Mouse (Mus musculus) ovary, postnatal 14 days (tissue): ENCODE results near the gene Tcaf3.

Experiments
- DNase-seq: peaks from one replicate; pipeline ENCODE4 v3.0.0; 2022; ENCODE audit warnings: low spot score

Tcaf3 gene

DNA sequence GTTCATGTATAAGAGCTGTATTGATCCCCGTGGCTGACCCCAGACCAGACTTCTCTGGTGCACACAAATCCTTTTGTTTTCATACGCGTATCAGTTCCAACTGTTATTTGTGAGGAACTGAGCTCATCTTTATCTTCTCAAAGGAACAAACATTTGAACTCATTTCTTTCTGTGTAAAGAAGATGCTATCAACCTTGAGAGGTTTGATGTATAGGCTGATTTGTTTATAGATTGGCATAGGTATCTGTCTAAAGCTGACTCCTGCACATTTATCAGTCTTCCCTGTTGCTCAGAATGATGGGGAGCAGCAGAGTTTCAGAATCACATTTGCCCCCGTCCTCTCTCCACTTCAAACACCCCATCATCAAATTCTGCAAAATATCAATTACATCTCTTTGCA is at the start of gene Tcaf3:
TSS of gene Tcaf3 (minus strand) at position 101 of the 400 bp plus-strand sequence.
- DNase-seq: no peak

DNA sequence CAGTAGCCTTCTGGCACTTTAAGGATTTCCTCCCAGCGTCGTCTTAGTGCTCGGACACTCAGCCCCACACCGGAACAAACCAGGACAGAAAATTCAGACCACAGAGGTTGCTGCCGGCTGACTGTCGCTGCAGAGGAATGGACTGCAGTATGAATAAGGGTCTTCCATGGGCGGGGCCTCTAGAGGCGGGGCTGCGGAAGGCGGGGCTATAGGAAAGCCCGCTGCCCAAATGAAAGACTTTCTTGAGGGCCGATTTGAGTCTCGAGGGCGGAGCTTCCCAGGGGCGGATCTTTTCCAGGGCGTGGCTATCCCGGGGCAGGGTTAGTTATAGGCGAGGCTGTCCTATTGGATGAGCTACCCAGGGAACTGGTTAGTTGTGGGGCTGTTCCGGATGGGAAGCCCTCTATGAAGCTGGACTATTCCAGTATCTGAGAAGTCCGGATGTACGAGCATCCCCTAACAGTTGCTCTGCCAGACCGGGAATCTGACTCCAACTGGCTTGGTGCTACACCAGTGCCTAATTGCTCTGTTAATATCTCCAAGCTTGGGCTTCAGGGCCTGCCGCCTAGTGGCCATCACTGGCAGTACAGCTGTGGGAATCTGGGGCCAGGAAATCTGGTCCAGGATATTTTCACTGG is 47.5 kb upstream of the Tcaf3 start, which contains the start of gene Tcaf2:
TSS of gene Tcaf2 (minus strand) at position 343 of the 638 bp plus-strand sequence.
- peak; percentile 78 for DNase-seq

DNA sequence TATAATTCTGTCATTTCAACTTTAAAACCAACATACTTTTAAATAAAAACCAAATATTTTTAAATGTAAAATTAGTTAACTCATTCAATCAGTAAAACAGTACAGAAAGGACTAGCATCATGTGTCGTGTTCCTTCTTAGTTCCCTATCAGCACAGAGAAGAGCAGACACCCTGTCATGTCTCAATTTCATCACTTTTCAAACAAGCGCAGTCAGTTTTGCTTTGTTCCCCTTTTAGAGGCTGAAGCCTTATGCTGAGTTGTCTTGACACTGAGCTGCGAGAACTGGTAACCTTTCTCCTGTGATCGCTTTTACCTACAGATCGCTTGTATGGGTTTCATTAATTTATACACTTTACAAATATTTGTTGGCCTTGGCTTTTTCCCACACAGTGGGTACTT is 36.9 kb upstream of the Tcaf3 start:
- DNase-seq: no peak

DNA sequence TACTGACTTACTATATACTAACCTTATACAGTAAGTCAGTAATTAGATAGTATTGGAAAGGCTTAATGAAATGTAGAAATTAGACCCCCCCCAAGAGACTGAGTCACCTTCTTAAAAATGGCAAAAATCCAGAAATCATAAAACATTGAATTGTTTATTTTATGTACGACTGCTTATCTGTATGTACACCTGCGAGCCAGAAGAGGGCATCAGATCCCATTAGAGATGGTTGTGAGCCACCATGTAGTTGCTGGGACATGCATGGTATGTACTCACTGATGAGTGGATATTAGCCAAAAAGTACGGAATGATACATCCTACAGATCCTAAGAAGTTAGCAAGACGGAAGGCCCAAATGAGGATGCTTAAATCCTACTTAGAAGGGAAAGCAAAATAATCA is 33.9 kb upstream of the Tcaf3 start:
- DNase-seq: no peak

DNA sequence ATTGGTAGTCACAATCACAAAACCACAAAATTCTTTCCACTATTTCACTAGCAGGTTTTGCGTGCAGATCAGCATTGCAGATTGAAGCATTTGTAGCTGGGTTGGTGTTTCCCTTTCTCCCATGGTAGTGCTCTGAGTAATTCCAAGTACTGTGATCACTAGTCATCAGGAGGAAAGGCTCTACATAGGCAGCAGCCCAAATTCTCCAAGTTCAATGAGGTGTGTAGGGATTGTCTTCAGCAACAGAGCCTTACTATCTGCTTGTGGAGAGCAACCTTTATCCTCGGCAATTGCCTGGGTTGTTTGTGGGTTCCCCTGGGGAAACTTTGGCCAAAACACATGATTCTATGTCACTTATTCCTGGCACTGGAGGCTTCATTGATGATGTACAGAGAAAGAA is 19.4 kb upstream of the Tcaf3 start:
- DNase-seq: no peak

DNA sequence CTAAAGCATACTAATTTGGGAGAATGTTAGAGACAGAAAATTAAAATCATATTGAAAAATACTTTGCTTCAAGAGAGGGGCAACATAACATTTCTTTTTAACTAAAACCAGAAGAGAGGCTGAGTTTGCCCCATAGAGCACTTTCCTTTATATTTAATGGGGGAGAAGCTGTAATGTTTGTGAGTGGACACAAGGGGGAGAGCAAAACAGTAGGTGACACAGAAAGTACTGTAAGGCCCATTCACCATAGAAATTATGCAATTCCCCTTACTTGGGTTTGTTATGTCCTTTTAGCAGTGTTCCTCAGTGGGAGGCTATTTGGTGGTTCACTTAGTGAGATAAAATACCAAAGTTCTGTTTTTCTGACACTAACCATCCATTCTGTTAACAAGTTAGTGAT is 14.7 kb upstream of the Tcaf3 start:
- DNase-seq: no peak

DNA sequence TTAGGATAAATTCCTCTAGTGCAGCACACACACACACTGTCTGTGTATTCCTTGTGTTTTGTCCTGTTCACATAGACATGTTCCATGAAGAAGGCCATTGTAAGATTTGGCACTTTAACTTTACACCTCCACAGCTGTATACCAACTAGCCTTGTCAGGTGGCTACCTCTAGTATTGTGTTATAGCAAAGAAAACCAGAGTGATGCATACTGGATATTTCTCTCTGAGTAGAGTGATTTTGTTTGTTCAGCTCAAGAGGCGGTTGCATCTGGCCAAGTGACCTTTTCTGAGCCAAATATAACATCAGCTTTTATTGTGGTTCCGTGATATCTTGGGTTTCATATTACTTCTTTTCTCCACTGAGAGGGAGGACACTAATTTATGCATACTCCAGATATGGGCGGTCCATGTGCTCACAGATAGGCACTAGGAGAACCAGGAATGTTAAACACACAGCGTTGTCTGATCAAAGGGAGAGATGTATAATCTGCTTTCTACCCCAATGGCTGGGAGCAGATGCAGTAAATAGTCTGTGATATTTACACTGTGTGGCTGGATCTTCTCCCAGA is 13.5 kb upstream of the Tcaf3 start:
- DNase-seq: no peak

DNA sequence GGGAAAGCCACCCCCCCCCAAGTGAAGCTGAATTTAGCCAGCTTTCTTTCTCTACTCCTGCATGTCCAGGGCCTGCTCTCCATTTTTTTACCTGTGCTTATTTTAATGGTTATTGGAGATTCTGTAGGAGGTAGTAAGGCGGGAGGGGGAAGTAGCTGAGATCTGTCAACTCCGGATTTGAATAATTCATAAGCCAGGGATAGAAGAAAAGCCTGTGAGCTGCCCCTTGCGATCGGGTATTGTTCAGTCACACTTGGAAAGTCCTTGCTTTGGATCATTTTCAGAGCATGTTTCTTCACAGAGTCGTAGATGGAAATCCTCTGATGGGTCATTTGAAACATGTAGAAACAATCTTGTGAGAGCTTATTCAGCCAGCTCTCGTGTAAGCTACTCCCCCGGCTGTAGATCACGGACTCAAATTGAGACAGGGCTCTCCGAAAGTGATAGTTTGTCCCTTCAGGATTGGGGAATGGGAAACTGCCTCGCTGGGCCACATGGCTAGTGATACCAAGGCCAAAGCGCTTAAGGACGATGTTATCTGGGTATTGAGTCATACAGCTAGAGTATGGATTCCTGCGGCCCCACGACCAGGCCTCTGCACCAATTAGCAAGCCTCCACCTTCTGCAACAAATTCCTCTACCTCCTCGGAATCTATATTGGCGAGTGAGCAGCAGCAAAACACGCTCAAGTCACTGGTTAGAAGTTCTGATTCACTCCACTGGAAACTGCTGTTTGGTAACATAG is 4.2 kb downstream of the Tcaf3 start:
- DNase-seq: no peak

DNA sequence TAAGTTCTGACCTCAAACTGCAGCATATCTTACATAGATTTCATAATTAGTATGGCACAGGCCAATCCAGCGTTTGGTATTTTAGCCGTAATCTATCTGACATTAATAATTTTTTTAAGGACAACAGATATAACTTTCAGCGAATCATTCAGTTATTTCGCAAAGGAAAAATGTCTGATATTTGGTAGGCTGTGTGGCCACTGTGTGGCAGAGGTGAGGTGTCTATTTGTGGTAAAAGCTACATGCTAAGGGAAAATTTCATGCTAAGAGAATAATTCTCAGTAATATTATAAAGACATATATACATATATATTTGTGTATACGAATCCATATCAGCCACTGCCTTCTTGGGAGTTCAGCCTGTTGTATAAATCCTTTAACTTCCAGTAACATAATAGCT is 10.9 kb downstream of the Tcaf3 start:
- DNase-seq: no peak

DNA sequence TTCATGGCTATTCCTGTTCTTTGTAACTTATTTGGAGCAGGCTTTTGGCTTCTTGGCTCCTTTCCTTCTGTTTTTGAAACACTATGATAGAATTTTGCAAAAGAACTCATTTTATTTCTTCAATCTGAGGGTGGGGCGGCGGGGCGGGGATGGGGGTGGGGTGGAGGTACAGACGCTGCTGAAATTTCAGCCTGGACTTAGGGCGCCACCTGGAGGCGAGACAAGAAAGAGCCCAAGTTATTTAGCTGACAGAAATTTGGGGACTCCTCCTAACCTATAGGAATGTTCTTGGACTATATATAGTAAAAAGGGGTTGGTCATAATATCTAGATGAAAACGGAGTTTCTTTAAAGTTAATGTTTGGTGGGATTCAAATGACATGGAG is 14.0 kb downstream of the Tcaf3 start:
- DNase-seq: peak; percentile 38

DNA sequence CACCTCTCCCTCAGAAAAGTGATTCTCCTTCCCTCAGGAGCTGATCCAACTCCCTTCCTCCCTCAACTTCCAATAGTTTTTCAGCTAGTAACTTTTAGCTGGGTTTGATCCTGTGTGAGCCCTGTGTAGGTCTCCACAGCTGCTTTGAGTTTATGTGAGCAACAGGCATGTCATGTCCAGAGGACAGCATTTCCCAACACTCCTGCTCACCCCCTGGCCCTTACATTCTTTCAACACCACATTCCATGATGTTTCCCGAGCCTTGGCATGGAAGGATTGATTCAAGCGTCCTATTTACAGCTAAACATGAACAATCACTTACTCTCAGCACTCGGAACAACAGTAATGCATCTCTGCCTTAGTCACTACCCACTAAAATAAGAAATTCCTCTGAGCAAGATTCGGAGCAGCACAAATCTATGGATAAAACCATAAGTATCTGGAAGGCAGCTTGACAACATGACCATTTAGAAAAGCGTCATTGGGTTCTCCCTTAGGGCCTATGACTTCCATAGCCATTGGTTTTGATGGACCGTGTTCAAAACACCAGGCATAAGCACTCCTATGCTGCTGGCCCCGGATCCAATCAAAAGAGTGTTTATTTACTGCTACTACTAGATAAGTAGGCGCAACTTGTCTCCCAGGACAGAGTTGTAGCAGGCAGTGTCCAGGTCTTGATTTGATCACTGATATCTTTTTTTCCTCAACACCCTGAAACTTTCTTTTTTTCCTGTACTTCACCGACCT is 14.6 kb downstream of the Tcaf3 start:
- no peak for DNase-seq

DNA sequence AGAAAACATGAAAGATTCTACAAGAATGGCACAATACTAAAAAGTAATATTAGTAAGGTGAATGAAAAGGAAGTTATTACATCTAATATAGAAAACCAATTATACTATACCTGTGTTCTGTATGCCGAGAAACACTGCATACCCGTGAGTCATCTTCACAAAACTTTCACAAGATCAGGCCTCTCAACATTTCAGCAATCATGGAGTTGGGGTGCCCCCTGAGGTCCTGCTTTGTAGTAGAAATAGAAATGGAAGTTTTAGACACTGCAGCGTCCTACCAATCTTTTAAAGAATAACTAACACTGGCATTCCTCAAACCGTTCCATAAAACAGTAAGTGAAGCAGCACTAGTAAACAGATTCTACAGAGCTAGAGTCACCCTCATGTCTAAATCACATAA is 18.8 kb downstream of the Tcaf3 start:
- no peak for DNase-seq

DNA sequence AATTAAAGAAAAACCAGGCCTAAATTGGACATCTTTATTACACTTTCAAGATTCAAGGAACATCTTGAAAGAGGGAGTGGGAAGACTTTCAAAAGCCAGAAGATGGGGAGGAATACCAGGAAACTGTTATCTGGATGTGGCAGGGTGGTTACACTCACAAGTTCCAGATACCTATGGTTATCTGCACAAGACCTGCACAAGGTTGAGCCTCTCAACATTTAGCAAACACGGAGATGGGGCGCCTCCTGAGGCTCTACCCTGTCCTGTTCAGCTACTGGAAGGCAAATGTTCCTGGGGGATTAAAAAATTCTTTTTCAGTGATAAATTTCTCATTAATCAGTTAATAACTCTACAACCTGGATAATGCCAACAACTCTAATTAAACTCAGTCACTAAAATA is 20.1 kb downstream of the Tcaf3 start:
- DNase-seq: no peak

DNA sequence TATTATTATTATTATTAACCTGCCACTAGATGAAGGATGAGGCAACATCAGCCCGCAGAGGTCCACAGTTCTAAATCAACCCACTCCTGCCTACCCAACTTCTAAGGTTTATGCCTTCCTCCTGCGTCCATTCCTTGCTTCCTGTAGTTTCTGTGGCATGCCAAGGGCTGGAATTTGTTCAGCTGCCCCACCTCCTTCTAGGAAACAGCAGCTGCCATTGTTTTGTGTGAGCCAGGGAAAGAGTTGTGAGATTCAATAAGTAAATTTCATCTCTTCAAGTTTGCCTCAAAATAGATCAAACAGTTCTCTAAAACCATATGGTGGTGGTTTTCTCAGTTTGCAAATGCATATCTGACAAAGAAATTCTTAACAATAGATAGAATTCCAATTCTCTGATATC is 29.3 kb downstream of the Tcaf3 start:
- DNase-seq: no peak

DNA sequence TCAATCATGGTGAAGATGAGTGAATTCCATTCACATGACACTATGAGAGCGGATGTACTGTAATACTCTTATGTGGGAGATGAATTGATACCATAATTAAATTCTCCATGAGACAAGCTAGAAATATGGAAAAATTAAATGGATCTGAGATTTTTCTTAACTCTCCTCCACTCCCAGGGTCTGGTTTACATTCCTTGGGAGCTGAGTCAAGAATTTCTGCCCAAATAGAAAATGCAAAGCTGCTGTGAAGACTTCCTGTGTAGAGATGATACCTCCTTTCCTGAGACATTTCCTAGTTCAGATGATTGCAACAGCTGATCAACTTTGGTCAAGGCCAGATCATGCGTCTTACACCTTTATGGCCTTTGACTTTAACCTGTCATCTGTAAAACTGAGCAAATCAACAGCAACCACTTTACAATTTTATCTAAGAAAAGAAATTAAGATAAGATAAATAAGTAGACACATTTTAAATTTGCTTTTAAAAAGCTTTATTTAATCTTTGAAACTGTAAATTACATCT is 31.4 kb downstream of the Tcaf3 start:
- no peak for DNase-seq

DNA sequence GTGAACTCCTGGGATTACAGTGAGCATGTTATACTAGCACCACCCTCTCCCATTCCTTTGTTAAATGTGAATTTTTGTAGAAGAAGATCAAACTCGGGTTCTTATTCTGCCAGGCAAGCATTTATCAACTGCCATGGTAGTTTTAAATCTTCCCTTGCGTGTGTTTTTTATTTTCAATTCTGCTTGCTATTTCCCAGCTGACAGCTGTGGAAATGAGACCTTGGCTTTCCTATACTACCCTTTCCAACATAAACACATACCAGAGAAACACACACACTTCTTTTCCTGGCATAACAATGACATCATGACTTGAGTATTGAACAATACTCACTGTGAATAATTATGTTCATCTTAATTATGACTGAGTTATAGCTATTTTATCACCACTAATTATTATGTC is 35.2 kb downstream of the Tcaf3 start:
- no peak for DNase-seq

DNA sequence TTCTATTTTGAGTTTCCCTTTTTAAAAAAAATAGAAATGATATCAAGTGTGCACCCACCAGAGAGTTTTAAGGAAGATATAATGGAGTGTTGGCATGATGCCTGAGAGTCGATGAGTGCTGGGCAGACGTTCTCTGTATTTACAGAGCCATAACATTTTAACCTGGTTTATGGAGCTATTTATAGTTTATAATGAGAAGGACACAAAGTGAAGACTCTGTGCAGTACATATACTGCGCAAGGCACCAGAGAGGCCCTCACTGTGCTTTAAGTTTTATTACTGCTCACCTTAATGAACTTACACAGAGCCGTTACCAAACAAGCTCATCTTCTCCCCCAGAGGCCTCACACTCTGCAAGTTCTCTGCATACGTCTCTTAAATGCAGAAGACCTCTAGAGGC is 36.6 kb downstream of the Tcaf3 start:
- DNase-seq: no peak

DNA sequence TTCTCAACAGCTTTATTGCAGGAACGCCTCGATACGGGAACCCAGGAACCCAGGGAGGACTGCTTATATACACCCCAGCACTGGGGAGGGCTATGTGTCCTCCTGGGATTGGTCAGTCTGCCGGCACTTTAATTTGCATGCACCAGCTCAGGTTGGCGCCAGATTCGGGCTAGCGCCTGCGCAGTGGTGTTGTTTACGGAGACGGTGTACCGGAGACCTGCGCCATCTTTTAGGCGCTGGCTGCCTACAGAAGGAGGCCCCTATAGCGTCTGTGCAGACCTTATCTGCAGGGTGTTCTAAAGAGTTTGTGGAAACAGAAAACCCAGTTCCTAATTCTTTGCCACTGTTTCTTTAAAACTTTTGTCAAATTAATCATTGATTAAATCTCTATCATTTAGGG is 38.9 kb downstream of the Tcaf3 start:
- DNase-seq: no peak

DNA sequence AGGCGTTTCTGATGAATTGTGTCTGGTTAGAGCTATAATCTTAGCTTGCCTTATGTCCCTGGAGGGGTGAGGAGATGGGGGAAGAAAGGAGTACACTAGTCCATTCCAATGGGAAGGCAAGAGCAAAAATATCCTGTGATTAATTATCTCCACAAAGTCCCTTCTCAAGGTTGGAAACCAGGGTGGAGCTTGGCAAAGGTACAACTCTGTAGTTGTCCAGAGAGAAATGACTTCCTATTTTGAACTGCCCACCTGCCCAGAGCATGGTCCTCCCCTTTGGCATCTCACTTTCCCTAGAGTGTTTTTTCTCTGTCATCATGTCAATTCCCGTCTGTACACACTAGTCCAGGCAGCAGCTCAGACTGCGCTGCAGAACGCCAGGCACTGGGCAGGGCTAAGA is 50.0 kb downstream of the Tcaf3 start, which contains the start of gene Olfr455:
TSS of gene Olfr455 (minus strand) at position 127 of the 400 bp plus-strand sequence.
- no peak for DNase-seq

DNA sequence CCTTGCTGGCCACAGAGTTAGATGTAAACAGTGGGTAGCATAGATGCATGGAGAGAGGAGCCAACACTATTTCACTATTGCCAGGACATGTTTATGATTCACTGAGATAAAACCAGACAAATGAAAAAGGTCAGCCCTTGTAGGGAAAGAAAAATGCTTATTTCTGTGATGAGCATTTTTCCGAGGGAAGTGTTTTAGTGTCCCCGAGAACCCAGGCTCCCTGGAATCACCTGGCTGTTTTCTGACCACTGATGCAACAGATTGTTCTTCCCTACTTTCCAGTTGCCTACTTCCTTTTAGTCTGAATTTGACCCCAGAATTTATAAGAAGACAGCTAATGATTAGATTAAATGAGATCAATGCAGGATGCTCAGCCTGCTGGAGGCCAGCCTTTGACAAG is 51.3 kb downstream of the Tcaf3 start:
- DNase-seq: no peak

DNA sequence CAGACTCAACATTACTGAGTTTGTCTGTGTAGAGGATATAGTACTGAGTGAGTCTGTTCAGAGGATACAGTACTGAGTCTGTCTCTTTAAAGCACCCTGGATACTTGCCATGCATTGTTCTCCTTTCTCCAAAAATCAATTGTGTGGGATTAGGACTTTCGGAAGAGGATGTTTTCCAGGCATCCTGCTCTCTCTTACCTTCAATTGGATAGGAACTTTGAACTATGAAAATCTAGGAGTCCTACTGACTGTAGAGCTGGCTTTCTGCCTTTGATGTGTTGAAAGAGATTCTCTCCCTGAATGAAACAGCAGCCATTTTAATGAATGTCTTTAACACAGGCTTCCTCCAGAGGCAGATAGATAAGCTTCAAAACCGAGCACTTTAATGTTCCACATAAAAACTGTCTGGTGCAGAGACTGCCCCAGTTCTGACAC is 52.0 kb downstream of the Tcaf3 start:
- no peak for DNase-seq

DNA sequence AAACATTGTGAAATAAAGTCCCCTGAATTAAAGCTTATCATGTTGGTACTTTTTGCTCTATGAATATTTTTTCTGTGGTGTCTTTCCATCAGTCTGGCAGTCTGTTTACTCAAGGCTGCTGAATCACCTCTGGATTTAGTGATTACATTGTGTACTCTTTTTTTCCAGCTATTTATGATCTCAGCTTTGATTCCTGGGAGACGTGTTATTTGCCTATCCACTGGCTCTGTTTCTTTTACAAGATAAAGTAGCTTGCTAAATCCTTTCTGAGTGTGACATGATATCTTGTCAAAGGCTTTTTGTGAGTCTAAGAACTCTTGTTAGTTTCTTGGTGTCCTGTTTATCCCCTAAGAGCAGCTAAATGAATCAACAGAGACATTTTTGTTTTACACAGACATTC is 52.6 kb downstream of the Tcaf3 start:
- no peak for DNase-seq
